Comparison of ENCODE assay signal across 12 mouse cellular contexts in genomic region chr15:100909734-100910163, GRCm38 (mm10). TPM values are rescaled to one million over a fixed set of nuclear protein-coding genes. Genes with fewer than 3 reads are reported as not detected.
DNase-seq lines count a peak whose midpoint lies in the region; ATAC-seq and TF ChIP-seq lines count a peak whose summit lies in the region.
"Had no signal": no experiment of that assay in that cellular context is flagged by ENCODE, and none has a peak within 500 bp of the region (broad histone marks: within the 10 kb centered on the region; RNA-seq: fewer than 3 reads in every experiment).

No protein-coding gene starts in this region.

- H3K9ac ChIP-seq in embryonic facial prominence, embryonic 12.5 days, result no peak overlapping the region
- no peak overlapping the region for H3K9ac ChIP-seq in hindbrain, postnatal 0 days (replicated peaks; ENCODE audit: low read length)
- no peak overlapping the region for H3K9ac ChIP-seq in kidney, embryonic 16.5 days (replicated peaks; ENCODE audit: low read length)
- H3K9ac ChIP-seq: embryonic facial prominence, embryonic 15.5 days had no signal

- no peak for TF ChIP-seq CTCF in hindbrain, postnatal 0 days (IDR thresholded peaks at IDR 0.05; ENCODE audit: low read depth)
- no peak for TF ChIP-seq CTCF in thymus, adult 2 months (IDR thresholded peaks at IDR 0.05; ENCODE audit: borderline replicate concordance, control insufficient read depth, extremely low read depth, insufficient read depth, low read length, poor library complexity)

- 0 out of 2 replicates have a peak overlapping the region, but pooled peaks have one; percentile 12 for H3K27ac ChIP-seq in embryonic facial prominence, embryonic 12.5 days
- peak overlapping the region; percentile 88 for H3K27ac ChIP-seq in hindbrain, postnatal 0 days
- no peak overlapping the region for H3K27ac ChIP-seq in thymus, adult 2 months (ENCODE audit: control insufficient read depth, insufficient read depth, low read length)
- H3K27ac ChIP-seq in kidney, embryonic 16.5 days (ENCODE audit: low read length), result no peak overlapping the region
- H3K27ac ChIP-seq: embryonic facial prominence, embryonic 15.5 days had no signal

- peak; percentile 54 for DNase-seq in 3T3-L1 (ENCODE audit: low read depth, low spot score)
- peak; percentile 92 for DNase-seq in cerebellum, adult 11-12 months
- DNase-seq in hindbrain, postnatal 0 days (ENCODE audit: low spot score), result peak; percentile 84
- no peak for DNase-seq in thymus, adult 2 months
- no peak for DNase-seq in kidney, postnatal 14 days
- no peak for DNase-seq in kidney, postnatal 10 days
- DNase-seq: heart, adult 11 months had no signal

- ATAC-seq in embryonic facial prominence, embryonic 12.5 days (ENCODE audit: insufficient number of reproducible peaks, insufficient read depth, low FRiP score, low TSS enrichment), result no peak
- peak; percentile 80 for ATAC-seq in hindbrain, postnatal 0 days
- no peak for ATAC-seq in kidney, embryonic 16.5 days (ENCODE audit: low FRiP score, low TSS enrichment)
- ATAC-seq: intestine, postnatal 0 days; lung, postnatal 0 days had no signal

- no peaks in the 10 kb centered on the region for H3K27me3 ChIP-seq in embryonic facial prominence, embryonic 12.5 days
- no peaks in the 10 kb centered on the region for H3K27me3 ChIP-seq in hindbrain, postnatal 0 days (ENCODE audit: insufficient read depth, low read length)
- H3K27me3 ChIP-seq in thymus, adult 2 months (ENCODE audit: control insufficient read depth, insufficient read depth, low read length), result peaks cover 2% of the 10 kb centered on the region; the same call in 1 of the 2 replicates
- no peaks in the 10 kb centered on the region for H3K27me3 ChIP-seq in kidney, embryonic 16.5 days (ENCODE audit: insufficient read depth, low read length)
- H3K27me3 ChIP-seq: embryonic facial prominence, embryonic 15.5 days had no signal

- no peaks in the 10 kb centered on the region for H3K36me3 ChIP-seq in embryonic facial prominence, embryonic 12.5 days
- no peaks in the 10 kb centered on the region for H3K36me3 ChIP-seq in hindbrain, postnatal 0 days (ENCODE audit: insufficient read depth, low read length)
- H3K36me3 ChIP-seq in thymus, adult 2 months (ENCODE audit: control insufficient read depth, insufficient read depth, low read length), result no peaks in the 10 kb centered on the region
- no peaks in the 10 kb centered on the region for H3K36me3 ChIP-seq in kidney, embryonic 16.5 days (ENCODE audit: insufficient read depth, low read length)
- H3K36me3 ChIP-seq: embryonic facial prominence, embryonic 15.5 days had no signal

- peaks cover 4% of the 10 kb centered on the region for H3K4me1 ChIP-seq in embryonic facial prominence, embryonic 12.5 days
- peaks cover 12% of the 10 kb centered on the region for H3K4me1 ChIP-seq in hindbrain, postnatal 0 days (ENCODE audit: insufficient read depth, low read length)
- peaks cover 6% of the 10 kb centered on the region for H3K4me1 ChIP-seq in thymus, adult 2 months (replicated peaks; ENCODE audit: control insufficient read depth, insufficient read depth, low read length)
- H3K4me1 ChIP-seq in kidney, embryonic 16.5 days (ENCODE audit: insufficient read depth, low read length), result peaks cover 2% of the 10 kb centered on the region; the same call in 1 of the 2 replicates

- no peak for TF ChIP-seq POLR2A in thymus, adult 2 months (IDR thresholded peaks at IDR 0.05; ENCODE audit: control insufficient read depth, extremely low read depth, insufficient read depth, low read length, poor library complexity)

- H3K4me3 ChIP-seq in embryonic facial prominence, embryonic 12.5 days, result no peak overlapping the region
- no peak overlapping the region for H3K4me3 ChIP-seq in hindbrain, postnatal 0 days (ENCODE audit: low read length)
- H3K4me3 ChIP-seq in thymus, adult 2 months (ENCODE audit: control insufficient read depth, insufficient read depth, low read length), result no peak overlapping the region
- H3K4me3 ChIP-seq in kidney, embryonic 16.5 days (ENCODE audit: low read length), result no peak overlapping the region
- H3K4me3 ChIP-seq: embryonic facial prominence, embryonic 15.5 days had no signal

- H3K9me3 ChIP-seq in embryonic facial prominence, embryonic 12.5 days, result no peaks in the 10 kb centered on the region
- H3K9me3 ChIP-seq in hindbrain, postnatal 0 days (ENCODE audit: low read length), result no peaks in the 10 kb centered on the region
- no peaks in the 10 kb centered on the region for H3K9me3 ChIP-seq in kidney, embryonic 16.5 days (ENCODE audit: low read length)
- H3K9me3 ChIP-seq: embryonic facial prominence, embryonic 15.5 days had no signal

- H3K4me2 ChIP-seq in embryonic facial prominence, embryonic 12.5 days (replicated peaks), result no peak overlapping the region
- H3K4me2 ChIP-seq in hindbrain, postnatal 0 days (ENCODE audit: low read depth, low read length), result peak overlapping the region; percentile 1; the same call in 1 of the 2 replicates
- no peak overlapping the region for H3K4me2 ChIP-seq in kidney, embryonic 16.5 days (replicated peaks; ENCODE audit: low read depth, low read length)
- H3K4me2 ChIP-seq: embryonic facial prominence, embryonic 15.5 days had no signal

- WGBS in embryonic facial prominence, embryonic 12.5 days, result 13% methylated on average over 3 of the region's 3 CpGs
- WGBS in hindbrain, postnatal 0 days, result 9% methylated on average over 3 of the region's 3 CpGs
- WGBS in thymus, adult 2 months, result 79% methylated on average over 3 of the region's 3 CpGs
- WGBS in kidney, embryonic 16.5 days, result 47% methylated on average over 3 of the region's 3 CpGs

RNA-seq across cellular contexts. Expression of gene Scn8a, which starts 40.1 kb away (rescaled TPM):
- 10.7 and 11.7 TPM in 2 replicates for polyA plus RNA-seq in embryonic facial prominence, embryonic 12.5 days (2016; fragmentation: Nextera tagmentation; extraction: Ambion mirVana)
- total RNA-seq in hindbrain, postnatal 0 days (2014; rRNA removed), result 40.1 and 45.7 TPM in 2 replicates
- 26.9 and 32.4 TPM in 2 replicates for polyA plus RNA-seq in hindbrain, postnatal 0 days (2015; fragmentation: Nextera tagmentation; extraction: Ambion mirVana)
- 0.20 and 0.60 TPM in 2 replicates for polyA plus RNA-seq in thymus, adult 2 months (2012; rRNA removed)
- polyA plus RNA-seq in kidney, embryonic 16.5 days (2015; fragmentation: Nextera tagmentation; extraction: Ambion mirVana), result 8.1 and 8.2 TPM in 2 replicates

Comparison
In these comparisons a context has a peak if more than half of its experiments do, and no peak if none do; other contexts are left out.
1. DNase-seq: peak in 3T3-L1 (single experiment), cerebellum, adult 11-12 months (single experiment) and hindbrain, postnatal 0 days (single experiment); none in thymus, adult 2 months (single experiment), kidney, postnatal 14 days (single experiment) and kidney, postnatal 10 days (single experiment).
2. H3K27ac ChIP-seq: peak in embryonic facial prominence, embryonic 12.5 days (single experiment) and hindbrain, postnatal 0 days (single experiment); none in thymus, adult 2 months (single experiment) and kidney, embryonic 16.5 days (single experiment).